8 mouse cellular contexts compared by ENCODE assay signal in the genomic region with DNA sequence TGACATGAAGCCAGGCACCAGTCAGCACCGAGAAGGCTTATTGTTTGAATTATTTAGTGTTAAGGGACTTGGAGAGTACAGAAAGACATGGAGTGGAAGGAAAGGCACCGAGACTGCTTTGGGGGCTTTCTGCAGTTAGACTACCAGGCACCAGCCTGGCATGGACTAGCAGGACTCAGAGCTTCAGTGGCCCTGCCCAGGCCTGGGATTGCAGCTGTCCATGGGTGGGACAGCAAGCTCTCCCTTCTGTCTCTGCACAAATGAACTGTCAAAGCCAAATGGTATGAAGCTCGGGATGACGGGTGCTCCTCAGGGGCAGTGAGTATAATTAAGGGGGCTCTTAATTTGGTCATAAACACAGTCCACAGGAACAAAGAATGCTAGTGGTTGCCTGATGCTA. TPM values are rescaled to one million over a fixed set of nuclear protein-coding genes. Genes with fewer than 3 reads are reported as not detected.
DNase-seq lines count a peak whose midpoint lies in the region; ATAC-seq and TF ChIP-seq lines count a peak whose summit lies in the region.

No protein-coding gene starts in this region.

- TF ChIP-seq CTCF in left cerebral cortex, adult 2 months (IDR thresholded peaks at IDR 0.05): no peak

- intact Hi-C loops in left cerebral cortex, adult 2 months (cut with DNase I): no loop called here

- no peak for ATAC-seq in embryonic facial prominence, embryonic 13.5 days (ENCODE audit: insufficient number of reproducible peaks, insufficient read depth, low FRiP score, low TSS enrichment, low read depth)
- no peak for ATAC-seq in intestine, embryonic 16.5 days
- ATAC-seq in neural tube, embryonic 13.5 days (ENCODE audit: low read depth): 0 out of 2 replicates have a peak, but pooled peaks have one; percentile 4

- 76% methylated on average over 4 of the region's 4 CpGs for WGBS in embryonic facial prominence, embryonic 13.5 days
- 83% methylated on average over 4 of the region's 4 CpGs for WGBS in intestine, embryonic 16.5 days
- 53% methylated on average over 4 of the region's 4 CpGs for WGBS in neural tube, embryonic 13.5 days

- H3K9ac ChIP-seq in embryonic facial prominence, embryonic 13.5 days: 0 out of 2 replicates have a peak overlapping the region, but pooled peaks have one; percentile 93
- H3K9ac ChIP-seq in intestine, embryonic 16.5 days (ENCODE audit: low read depth, low read length): 0 out of 2 replicates have a peak overlapping the region, but pooled peaks have one; percentile 96
- peak overlapping the region; percentile 90; the same call in 1 of the 2 replicates for H3K9ac ChIP-seq in neural tube, embryonic 13.5 days

- H3K4me3 ChIP-seq in left cerebral cortex, adult 2 months: peak overlapping the region; percentile 62
- H3K4me3 ChIP-seq in embryonic facial prominence, embryonic 13.5 days: no peak overlapping the region
- H3K4me3 ChIP-seq in intestine, embryonic 16.5 days (ENCODE audit: low read length): peak overlapping the region; percentile 89
- peak overlapping the region; percentile 77; the same call in 1 of the 2 replicates for H3K4me3 ChIP-seq in neural tube, embryonic 13.5 days

- H3K9me3 ChIP-seq in embryonic facial prominence, embryonic 13.5 days: no peaks in the 10 kb centered on the region
- H3K9me3 ChIP-seq in intestine, embryonic 16.5 days (ENCODE audit: control insufficient read depth, low read length): no peaks in the 10 kb centered on the region
- no peaks in the 10 kb centered on the region for H3K9me3 ChIP-seq in neural tube, embryonic 13.5 days

- no peaks in the 10 kb centered on the region for H3K27me3 ChIP-seq in embryonic facial prominence, embryonic 13.5 days
- H3K27me3 ChIP-seq in intestine, embryonic 16.5 days (replicated peaks; ENCODE audit: control insufficient read depth, insufficient read depth, low read length): no peaks in the 10 kb centered on the region
- no peaks in the 10 kb centered on the region for H3K27me3 ChIP-seq in neural tube, embryonic 13.5 days

- H3K4me2 ChIP-seq in embryonic facial prominence, embryonic 13.5 days: peak overlapping the region; percentile 80
- peak overlapping the region; percentile 61 for H3K4me2 ChIP-seq in intestine, embryonic 16.5 days (ENCODE audit: low read depth, low read length)
- peak overlapping the region; percentile 69 for H3K4me2 ChIP-seq in neural tube, embryonic 13.5 days

- no peak overlapping the region; the same call in 1 of the 2 replicates for H3K27ac ChIP-seq in left cerebral cortex, adult 2 months
- no peak overlapping the region for H3K27ac ChIP-seq in embryonic facial prominence, embryonic 13.5 days
- no peak overlapping the region for H3K27ac ChIP-seq in intestine, embryonic 16.5 days (ENCODE audit: low read length)
- H3K27ac ChIP-seq in neural tube, embryonic 13.5 days (replicated peaks): peak overlapping the region; percentile 93

- peaks cover 15% of the 10 kb centered on the region for H3K36me3 ChIP-seq in embryonic facial prominence, embryonic 13.5 days
- no peaks in the 10 kb centered on the region for H3K36me3 ChIP-seq in intestine, embryonic 16.5 days (ENCODE audit: control insufficient read depth, insufficient read depth, low read length)
- H3K36me3 ChIP-seq in neural tube, embryonic 13.5 days: 0 out of 2 replicates have a peak, but pooled peaks cover 6% of the 10 kb centered on the region

- peaks cover 22% of the 10 kb centered on the region for H3K4me1 ChIP-seq in embryonic facial prominence, embryonic 13.5 days
- peaks cover 15% of the 10 kb centered on the region for H3K4me1 ChIP-seq in intestine, embryonic 16.5 days (ENCODE audit: control insufficient read depth, insufficient read depth, low read length)
- H3K4me1 ChIP-seq in neural tube, embryonic 13.5 days (replicated peaks): peaks cover 33% of the 10 kb centered on the region

- no peak for DNase-seq in left cerebral cortex, adult 2 months (ENCODE audit: extremely low spot score in 1 of 2, low spot score in 2 of 2)
- DNase-seq in left cerebral cortex, adult 11 months (ENCODE audit: low spot score): no peak
- no peak for DNase-seq in testis, postnatal 14 days (ENCODE audit: low spot score)
- no peak for DNase-seq in kidney, postnatal 25 days
- DNase-seq in MN1 (ENCODE audit: low spot score): no peak

RNA-seq across cellular contexts. Expression of a gene that starts 1.3 kb away (rescaled TPM):
- total RNA-seq in left cerebral cortex, adult 2 months (2021): 10 to 100 TPM; 66.2 to 68.8 TPM
- 47.9 and 49.8 TPM in 2 replicates for polyA plus RNA-seq in embryonic facial prominence, embryonic 13.5 days (2015; fragmentation: Nextera tagmentation; extraction: Ambion mirVana)
- 54.4 and 55.6 TPM in 2 replicates for polyA plus RNA-seq in intestine, embryonic 16.5 days (2015; fragmentation: Nextera tagmentation; extraction: Ambion mirVana)
- 48.7 and 50.1 TPM in 2 replicates for polyA plus RNA-seq in neural tube, embryonic 13.5 days (2015; fragmentation: Nextera tagmentation; extraction: Ambion mirVana)

RNA-seq across cellular contexts. Expression of a gene that starts 22.0 kb away (rescaled TPM):
- total RNA-seq in left cerebral cortex, adult 2 months (2021): 100 to 1,000 TPM; 161 to 175 TPM
- 40.9 and 44.1 TPM in 2 replicates for polyA plus RNA-seq in embryonic facial prominence, embryonic 13.5 days (2015; fragmentation: Nextera tagmentation; extraction: Ambion mirVana)
- polyA plus RNA-seq in intestine, embryonic 16.5 days (2015; fragmentation: Nextera tagmentation; extraction: Ambion mirVana): 19.2 and 19.5 TPM in 2 replicates
- polyA plus RNA-seq in neural tube, embryonic 13.5 days (2015; fragmentation: Nextera tagmentation; extraction: Ambion mirVana): 43.2 and 58.2 TPM in 2 replicates

RNA-seq across cellular contexts. Expression of a gene that starts 38.1 kb away (rescaled TPM):
- total RNA-seq in left cerebral cortex, adult 2 months (2021): 100 to 1,000 TPM; 369 to 415 TPM
- 1,270 and 1,597 TPM in 2 replicates for polyA plus RNA-seq in embryonic facial prominence, embryonic 13.5 days (2015; fragmentation: Nextera tagmentation; extraction: Ambion mirVana)
- 1,403 and 1,521 TPM in 2 replicates for polyA plus RNA-seq in intestine, embryonic 16.5 days (2015; fragmentation: Nextera tagmentation; extraction: Ambion mirVana)
- 629 and 772 TPM in 2 replicates for polyA plus RNA-seq in neural tube, embryonic 13.5 days (2015; fragmentation: Nextera tagmentation; extraction: Ambion mirVana)

RNA-seq across cellular contexts. Expression of a gene that starts 53.1 kb away (rescaled TPM):
- 10 to 100 TPM; 68.5 to 89.8 TPM for total RNA-seq in left cerebral cortex, adult 2 months (2021)
- 1.6 and 2.6 TPM in 2 replicates for polyA plus RNA-seq in embryonic facial prominence, embryonic 13.5 days (2015; fragmentation: Nextera tagmentation; extraction: Ambion mirVana)
- polyA plus RNA-seq in intestine, embryonic 16.5 days (2015; fragmentation: Nextera tagmentation; extraction: Ambion mirVana): 0.78 and 0.93 TPM in 2 replicates
- 0.68 and 1.1 TPM in 2 replicates for polyA plus RNA-seq in neural tube, embryonic 13.5 days (2015; fragmentation: Nextera tagmentation; extraction: Ambion mirVana)
